Mouse (Mus musculus) brain, embryonic 14.5 days (tissue): ENCODE results near the gene Lmf1. TPM values are rescaled to one million over a fixed set of nuclear protein-coding genes. Genes with fewer than 3 reads are reported as not detected.

Experiments
- DNase-seq: peaks from one replicate; pipeline ENCODE4 v3.0.0-alpha.2; 2011; ENCODE audit warnings: low read depth
- CTCF ChIP-seq: fragments of 200-500 bp; IDR thresholded peaks from 2 replicates; pipeline ENCODE4 v1.5.1; 2012; ENCODE audit warnings: inconsistent platforms, mild to moderate bottlenecking, moderate library complexity, borderline replicate concordance; ENCODE audit not compliant: insufficient read depth, insufficient read length; ENCODE audit errors: extremely low read depth
- POLR2A ChIP-seq: fragments of 200-500 bp; IDR thresholded peaks from 2 replicates; pipeline ENCODE4 v1.6.1; 2012; ENCODE audit warnings: mild to moderate bottlenecking, inconsistent platforms, borderline replicate concordance; ENCODE audit not compliant: poor library complexity, insufficient read depth, insufficient read length, severe bottlenecking; ENCODE audit errors: extremely low read depth
- polyA plus RNA-seq: library from polyadenylated mRNA; depleted of rRNA; stranded (reverse); fragments of >200 nt; gene quantifications from 2 replicates; pipeline ENCODE4 v1.2.3, GENCODE M21; 2012

Lmf1 gene
- polyA plus RNA-seq, 1 experiment: 16.0 TPM

GRCm38 (mm10) chr17:25656142-25656825, 77.4 kb downstream of the Lmf1 start:
- TF ChIP-seq CTCF (no peak), POLR2A (no peak)
- DNase-seq: no peak

- no peak for DNase-seq
- TF ChIP-seq POLR2A (no peak), CTCF (no peak)
These were observed 77.9 kb downstream of the Lmf1 start for GRCm38 (mm10) chr17:25656826-25657189.

GRCm38 (mm10) chr17:25663213-25663835, 84.4 kb downstream of the Lmf1 start:
- TF ChIP-seq POLR2A (no peak), CTCF (no peak)
- no peak for DNase-seq

- DNase-seq: no peak
- no peak for TF ChIP-seq CTCF
- TF ChIP-seq POLR2A: no peak
These were observed 86.6 kb downstream of the Lmf1 start for GRCm38 (mm10) chr17:25665485-25665884.

- no peak for TF ChIP-seq POLR2A
- no peak for TF ChIP-seq CTCF
- DNase-seq: peak; percentile 43
These were observed 87.0 kb downstream of the Lmf1 start for GRCm38 (mm10) chr17:25665891-25666290.

GRCm38 (mm10) chr17:25668481-25669055, 89.7 kb downstream of the Lmf1 start:
- DNase-seq: peak; percentile 71
- TF ChIP-seq CTCF (no peak), POLR2A (no peak)

- DNase-seq: no peak
- no peak for TF ChIP-seq POLR2A
- TF ChIP-seq CTCF: no peak
These were observed 94.1 kb downstream of the Lmf1 start for GRCm38 (mm10) chr17:25672982-25673381.

GRCm38 (mm10) chr17:25677969-25678368, 99.1 kb downstream of the Lmf1 start:
- DNase-seq: no peak
- TF ChIP-seq POLR2A (no peak), CTCF (no peak)

GRCm38 (mm10) chr17:25679818-25680217, 100.9 kb downstream of the Lmf1 start:
- TF ChIP-seq CTCF (no peak), POLR2A (no peak)
- DNase-seq: peak; percentile 79

- no peak for DNase-seq
- TF ChIP-seq POLR2A: no peak
- no peak for TF ChIP-seq CTCF
These were observed 102.8 kb downstream of the Lmf1 start for GRCm38 (mm10) chr17:25681636-25682035.

GRCm38 (mm10) chr17:25686323-25686722, 107.4 kb downstream of the Lmf1 start:
- no peak for DNase-seq

GRCm38 (mm10) chr17:25688922-25689321, 110.0 kb downstream of the Lmf1 start:
- DNase-seq: no peak
- TF ChIP-seq CTCF (no peak), POLR2A (no peak)

More at GRCm38 (mm10) chr17:25686323-25686722, 107.4 kb downstream of the Lmf1 start:
- TF ChIP-seq POLR2A: no peak
- peak; percentile 55 for TF ChIP-seq CTCF

- TF ChIP-seq CTCF (no peak), POLR2A (no peak)
These were observed 117.4 kb downstream of the Lmf1 start for GRCm38 (mm10) chr17:25696263-25696662.

More at GRCm38 (mm10) chr17:25696263-25696662, 117.4 kb downstream of the Lmf1 start:
- DNase-seq: no peak
